Mouse (Mus musculus) E14TG2a.4 (cell line): Measurements from ENCODE around the gene Ccdc14.
A peak's percentile ranks its signal among the peaks of the same experiment; 100 is the strongest.

Experiments
- CTCF ChIP-seq: conservative IDR thresholded peaks from 2 replicates; pipeline ENCODE4 v1.5.1; 2014; ENCODE audit warnings: low read length
- NANOG ChIP-seq: IDR thresholded peaks from 2 replicates; pipeline ENCODE4 v1.6.1; 2014; ENCODE audit warnings: borderline replicate concordance, low read length, mixed read lengths
- POU5F1 ChIP-seq: IDR thresholded peaks from 2 replicates; pipeline ENCODE4 v1.6.1; 2014; ENCODE audit warnings: low read length, borderline replicate concordance

- peak; percentile 25 for TF ChIP-seq CTCF
- TF ChIP-seq POU5F1: no peak
- no peak for TF ChIP-seq NANOG
Measured at GRCm38 (mm10) chr16:34711481-34711880, 21.1 kb downstream of the Ccdc14 start.
